Mouse (Mus musculus) urinary bladder, postnatal 14 days (tissue): ENCODE data around the gene Snx12.
"Not testable (repeated sequence)": the region's sequence is repeated elsewhere in the genome, so short reads cannot be mapped to it uniquely, and the experiment has no call there.

ENCODE experiments used
- DNase-seq: peaks from one replicate; pipeline ENCODE4 v3.0.0; 2021; ENCODE audit warnings: low spot score

Snx12 gene

GRCm38 (mm10) chrX:101131992-101132791, 90.2 kb downstream of the Snx12 start:
- DNase-seq: no peak

- DNase-seq: peak; percentile 70
These were observed 91.4 kb downstream of the Snx12 start for GRCm38 (mm10) chrX:101131001-101131400.

GRCm38 (mm10) chrX:101128559-101128958, 93.8 kb downstream of the Snx12 start:
- no peak for DNase-seq

GRCm38 (mm10) chrX:101126977-101127376, 95.4 kb downstream of the Snx12 start:
- no peak for DNase-seq

GRCm38 (mm10) chrX:101126474-101126955, 95.8 kb downstream of the Snx12 start:
- peak; percentile 7 for DNase-seq

GRCm38 (mm10) chrX:101120546-101120945, 101.8 kb downstream of the Snx12 start:
- DNase-seq: no peak

- no peak for DNase-seq
These were observed 136.4 kb downstream of the Snx12 start, which contains the start of gene Slc7a3 for GRCm38 (mm10) chrX:101085920-101086319. Gene Slc7a3, minus strand, starts transcription at chrX:101086020.

GRCm38 (mm10) chrX:101085211-101085610, 137.2 kb downstream of the Snx12 start:
- DNase-seq: not testable (repeated sequence)

GRCm38 (mm10) chrX:101084192-101084591, 138.2 kb downstream of the Snx12 start:
- no peak for DNase-seq

- no peak for DNase-seq
These were observed 157.1 kb downstream of the Snx12 start for GRCm38 (mm10) chrX:101065245-101065644.

- no peak for DNase-seq
These were observed 158.9 kb downstream of the Snx12 start for GRCm38 (mm10) chrX:101063503-101063902.

GRCm38 (mm10) chrX:101059541-101059940, 162.8 kb downstream of the Snx12 start, which contains the start of gene Tex11:
Gene Tex11, minus strand, starts transcription at chrX:101059667.
- DNase-seq: no peak
